Mouse (Mus musculus): ENCODE measurements around the gene Crybg3. TPM values are rescaled to one million over a fixed set of nuclear protein-coding genes. Genes with fewer than 3 reads are reported as not detected.

Crybg3 gene
- total and polyA plus RNA-seq, 2 experiments from 2014 or later = 1.4 to 6.5 TPM

GRCm38 (mm10) chr16:59597256-59597655, 3.5 kb downstream of the Crybg3 start:
- DNase-seq (ENCODE audit: low spot score) (no peak), ATAC-seq (no peak)
- Histone ChIP-seq H3K27me3 (ENCODE audit: insufficient read depth, low read length) (no peaks in the 10 kb centered on the region), H3K9ac (replicated peaks; ENCODE audit: low read length) (no peak overlapping the region), H3K4me1 (ENCODE audit: insufficient read depth, low read length) (no peaks in the 10 kb centered on the region), H3K4me3 (ENCODE audit: low read length) (no peak overlapping the region), H3K36me3 (ENCODE audit: insufficient read depth, low read length) (no peaks in the 10 kb centered on the region), H3K4me2 (ENCODE audit: low read depth, low read length) (no peak overlapping the region), H3K27ac (no peak overlapping the region), H3K9me3 (ENCODE audit: low read length) (no peaks in the 10 kb centered on the region)
- 91% methylated on average over 6 of the region's 6 CpGs for WGBS
- TF ChIP-seq CTCF (IDR thresholded peaks at IDR 0.05; ENCODE audit: low read depth) = no peak

- no peak overlapping the region for H3K27ac ChIP-seq
- H3K4me1 ChIP-seq (ENCODE audit: insufficient read depth, low read length) = no peaks in the 10 kb centered on the region
- H3K4me2 ChIP-seq (ENCODE audit: low read depth, low read length) = no peak overlapping the region
- WGBS = 87% methylated on average over 3 of the region's 3 CpGs
- ATAC-seq = no peak
- no peak for TF ChIP-seq CTCF (IDR thresholded peaks at IDR 0.05; ENCODE audit: low read depth)
- no peaks in the 10 kb centered on the region for H3K9me3 ChIP-seq (ENCODE audit: low read length)
- no peaks in the 10 kb centered on the region for H3K36me3 ChIP-seq (ENCODE audit: insufficient read depth, low read length)
- no peak overlapping the region for H3K9ac ChIP-seq (replicated peaks; ENCODE audit: low read length)
- no peak for DNase-seq (ENCODE audit: low spot score)
- no peak overlapping the region for H3K4me3 ChIP-seq (ENCODE audit: low read length)
- no peaks in the 10 kb centered on the region for H3K27me3 ChIP-seq (ENCODE audit: insufficient read depth, low read length)
Observed at GRCm38 (mm10) chr16:59594714-59595113, 6.1 kb downstream of the Crybg3 start.

- Histone ChIP-seq H3K27ac (no peak overlapping the region), H3K4me3 (ENCODE audit: low read length) (no peak overlapping the region), H3K9ac (replicated peaks; ENCODE audit: low read length) (no peak overlapping the region), H3K4me2 (ENCODE audit: low read depth, low read length) (no peak overlapping the region), H3K9me3 (ENCODE audit: low read length) (no peaks in the 10 kb centered on the region), H3K4me1 (ENCODE audit: insufficient read depth, low read length) (no peaks in the 10 kb centered on the region), H3K27me3 (ENCODE audit: insufficient read depth, low read length) (no peaks in the 10 kb centered on the region), H3K36me3 (ENCODE audit: insufficient read depth, low read length) (no peaks in the 10 kb centered on the region)
- ATAC-seq (no peak), DNase-seq (ENCODE audit: low spot score) (no peak)
- TF ChIP-seq CTCF (IDR thresholded peaks at IDR 0.05; ENCODE audit: low read depth) = no peak
- 85% methylated on average over 6 of the region's 6 CpGs for WGBS
Observed at GRCm38 (mm10) chr16:59590790-59591189, 10.0 kb downstream of the Crybg3 start.

GRCm38 (mm10) chr16:59588351-59589025, 12.3 kb downstream of the Crybg3 start:
- H3K27ac ChIP-seq = no peak overlapping the region
- H3K36me3 ChIP-seq (ENCODE audit: insufficient read depth, low read length) = no peaks in the 10 kb centered on the region
- no peak overlapping the region for H3K9ac ChIP-seq (replicated peaks; ENCODE audit: low read length)
- ATAC-seq (no peak), DNase-seq (ENCODE audit: low spot score) (no peak)
- no peaks in the 10 kb centered on the region for H3K9me3 ChIP-seq (ENCODE audit: low read length)
- TF ChIP-seq CTCF (IDR thresholded peaks at IDR 0.05; ENCODE audit: low read depth) = no peak
- 93% methylated on average over 13 of the region's 13 CpGs for WGBS
- no peak overlapping the region for H3K4me3 ChIP-seq (ENCODE audit: low read length)
- no peaks in the 10 kb centered on the region for H3K4me1 ChIP-seq (ENCODE audit: insufficient read depth, low read length)
- H3K4me2 ChIP-seq (ENCODE audit: low read depth, low read length) = no peak overlapping the region
- no peaks in the 10 kb centered on the region for H3K27me3 ChIP-seq (ENCODE audit: insufficient read depth, low read length)

GRCm38 (mm10) chr16:59587816-59588215, 13.0 kb downstream of the Crybg3 start:
- H3K4me2 ChIP-seq (ENCODE audit: low read depth, low read length) = no peak overlapping the region
- no peak overlapping the region for H3K4me3 ChIP-seq (ENCODE audit: low read length)
- no peak for ATAC-seq
- no peaks in the 10 kb centered on the region for H3K27me3 ChIP-seq (ENCODE audit: insufficient read depth, low read length)
- WGBS = 87% methylated on average over 10 of the region's 10 CpGs
- H3K27ac ChIP-seq = no peak overlapping the region
- no peak for TF ChIP-seq CTCF (IDR thresholded peaks at IDR 0.05; ENCODE audit: low read depth)
- no peaks in the 10 kb centered on the region for H3K4me1 ChIP-seq (ENCODE audit: insufficient read depth, low read length)
- H3K9ac ChIP-seq (replicated peaks; ENCODE audit: low read length) = no peak overlapping the region
- no peak for DNase-seq (ENCODE audit: low spot score)
- H3K36me3 ChIP-seq (ENCODE audit: insufficient read depth, low read length) = no peaks in the 10 kb centered on the region
- no peaks in the 10 kb centered on the region for H3K9me3 ChIP-seq (ENCODE audit: low read length)

- TF ChIP-seq CTCF (IDR thresholded peaks at IDR 0.05; ENCODE audit: low read depth) = no peak
- H3K4me3 ChIP-seq (ENCODE audit: low read length) = no peak overlapping the region
- H3K4me1 ChIP-seq (ENCODE audit: insufficient read depth, low read length) = no peaks in the 10 kb centered on the region
- H3K4me2 ChIP-seq (ENCODE audit: low read depth, low read length) = no peak overlapping the region
- H3K9ac ChIP-seq (replicated peaks; ENCODE audit: low read length) = no peak overlapping the region
- no peak for ATAC-seq
- H3K27ac ChIP-seq = no peak overlapping the region
- no peaks in the 10 kb centered on the region for H3K9me3 ChIP-seq (ENCODE audit: low read length)
- no peaks in the 10 kb centered on the region for H3K36me3 ChIP-seq (ENCODE audit: insufficient read depth, low read length)
- WGBS = 87% methylated on average over 8 of the region's 8 CpGs
- no peaks in the 10 kb centered on the region for H3K27me3 ChIP-seq (ENCODE audit: insufficient read depth, low read length)
- DNase-seq (ENCODE audit: low spot score) = no peak
Observed at GRCm38 (mm10) chr16:59586911-59587310, 13.9 kb downstream of the Crybg3 start.

- WGBS = 59% methylated on average over 6 of the region's 6 CpGs
- Histone ChIP-seq H3K4me3 (ENCODE audit: low read length) (no peak overlapping the region), H3K4me1 (ENCODE audit: insufficient read depth, low read length) (no peaks in the 10 kb centered on the region), H3K27ac (no peak overlapping the region), H3K9ac (replicated peaks; ENCODE audit: low read length) (no peak overlapping the region), H3K36me3 (ENCODE audit: insufficient read depth, low read length) (no peaks in the 10 kb centered on the region), H3K4me2 (ENCODE audit: low read depth, low read length) (no peak overlapping the region), H3K27me3 (ENCODE audit: insufficient read depth, low read length) (no peaks in the 10 kb centered on the region), H3K9me3 (ENCODE audit: low read length) (no peaks in the 10 kb centered on the region)
- DNase-seq (ENCODE audit: low spot score) (no peak), ATAC-seq (no peak)
- TF ChIP-seq CTCF (IDR thresholded peaks at IDR 0.05; ENCODE audit: low read depth) = no peak
Observed at GRCm38 (mm10) chr16:59586276-59586675, 14.5 kb downstream of the Crybg3 start.
